Mouse (Mus musculus) thymus, adult 2 months (tissue): ENCODE results near the gene Eva1c.

Source experiments
- CTCF ChIP-seq: fragments of 200-500 bp; IDR thresholded peaks from 2 replicates; pipeline ENCODE4 v1.5.1; 2012; ENCODE audit warnings: mild to moderate bottlenecking, control low read depth, low read length, moderate library complexity, borderline replicate concordance; ENCODE audit not compliant: control insufficient read depth, poor library complexity, insufficient read depth; ENCODE audit errors: extremely low read depth
- POLR2A ChIP-seq: fragments of 200-500 bp; IDR thresholded peaks from 2 replicates; pipeline ENCODE4 v1.6.1; 2012; ENCODE audit warnings: mild to moderate bottlenecking, low read length, control low read depth, moderate library complexity; ENCODE audit not compliant: control insufficient read depth, poor library complexity, insufficient read depth; ENCODE audit errors: extremely low read depth

- TF ChIP-seq POLR2A, result no peak
- TF ChIP-seq CTCF, result no peak
These were observed 65.1 kb downstream of the Eva1c start for GRCm38 (mm10) chr16:90891601-90892000.
